Mouse (Mus musculus): Measurements from ENCODE around the gene Wdr60.

DNA sequence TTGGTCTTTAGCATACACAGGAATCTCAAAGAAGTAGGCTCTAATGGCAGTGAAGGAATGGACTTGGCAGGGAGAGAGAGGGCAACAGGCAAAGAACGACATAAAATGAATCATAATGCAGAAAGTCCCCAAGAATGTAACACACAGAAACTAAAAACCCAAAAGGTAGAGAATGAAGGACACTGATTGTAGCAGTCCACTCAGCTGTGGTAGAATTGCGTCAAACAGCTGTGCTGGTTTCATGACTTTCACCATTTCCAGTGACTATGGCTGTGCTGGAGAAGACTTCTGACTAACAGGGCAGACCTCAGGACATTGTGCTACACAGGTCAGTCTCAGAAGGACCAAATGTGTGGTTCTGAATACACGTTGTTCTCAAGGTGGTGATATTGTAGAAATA lies 45.0 kb upstream of the Wdr60 start:
- TF ChIP-seq POLR2A (IDR thresholded peaks at IDR 0.05; ENCODE audit: low read depth, low read length) (no peak), CTCF (conservative IDR thresholded peaks at IDR 0.05; ENCODE audit: insufficient read depth, insufficient read length, low read depth, low read length) (no peak)
